Mouse (Mus musculus) erythroblast, embryonic 14.5 days (primary cell): Measurements from ENCODE around the gene Tnrc6c.

Experiments
- GATA1 ChIP-seq: IDR thresholded peaks from 2 replicates; pipeline ENCODE4 v1.6.1; 2012; ENCODE audit warnings: low read length, inconsistent platforms, mixed read lengths
- TAL1 ChIP-seq: IDR thresholded peaks from 3 replicates; pipeline ENCODE4 v1.6.1; 2012; ENCODE audit warnings: low read length, inconsistent platforms, mixed read lengths

- no peak for TF ChIP-seq GATA1
- TF ChIP-seq TAL1 = no peak
Observed at GRCm38 (mm10) chr11:117676649-117677048, 22.6 kb downstream of the Tnrc6c start.
